Mouse (Mus musculus) limb, embryonic 15.5 days (tissue): ENCODE results near the gene Gpr135. TPM values are rescaled to one million over a fixed set of nuclear protein-coding genes. Genes with fewer than 3 reads are reported as not detected.

Experiments
- ATAC-seq: fragments of 200-750 bp; cut with Nextera tagmentation; 2 replicates; pipeline ENCODE4 v1.8.0; 2017; ENCODE audit warnings: low read depth, moderate TSS enrichment; ENCODE audit not compliant: insufficient number of reproducible peaks, low FRiP score, low TSS enrichment
- H3K27ac ChIP-seq: fragments of 300-500 bp; sonication (generic); 2 replicates; pipeline ENCODE4 v1.5.1; 2015; ENCODE audit warnings: moderate library complexity, mild to moderate bottlenecking, inconsistent platforms
- H3K27me3 ChIP-seq: fragments of 300-500 bp; sonication (generic); 2 replicates; pipeline ENCODE4 v1.6.1; 2015; ENCODE audit warnings: inconsistent platforms
- H3K36me3 ChIP-seq: fragments of 300-500 bp; sonication (generic); 2 replicates; pipeline ENCODE4 v1.6.1; 2015; ENCODE audit warnings: inconsistent platforms
- H3K4me1 ChIP-seq: fragments of 300-500 bp; sonication (generic); 2 replicates; pipeline ENCODE4 v1.6.1; 2015; ENCODE audit warnings: inconsistent platforms
- H3K4me2 ChIP-seq: fragments of 300-500 bp; sonication (generic); 2 replicates; pipeline ENCODE4 v1.6.1; 2015; ENCODE audit warnings: mild to moderate bottlenecking, inconsistent platforms
- H3K4me3 ChIP-seq: fragments of 300-500 bp; sonication (generic); 2 replicates; pipeline ENCODE4 v1.5.1; 2015; ENCODE audit warnings: mild to moderate bottlenecking, inconsistent platforms
- H3K9ac ChIP-seq: fragments of 300-500 bp; sonication (generic); 2 replicates; pipeline ENCODE4 v1.6.1; 2015; ENCODE audit warnings: inconsistent platforms
- H3K9me3 ChIP-seq: fragments of 300-500 bp; sonication (generic); 2 replicates; pipeline ENCODE4 v1.6.1; 2016; ENCODE audit warnings: inconsistent platforms
- WGBS: fragments of 180-500 bp; shearing (Covaris S2); methylation state at CpG from one replicate; pipeline ENCODE4 v1.1.7; 2015; 5-methylcytosine and 5-hydroxymethylcytosine counted together
- polyA plus RNA-seq: library from polyadenylated mRNA; unstranded; fragments of >200 nt; fragmentation: Nextera tagmentation; extraction: Ambion mirVana; gene quantifications from 2 replicates; pipeline ENCODE4 v1.2.1, GENCODE M21; 2015

The Gpr135 gene
- polyA plus RNA-seq, 1 experiment from 2014 or later = 0.76 TPM

- H3K36me3 ChIP-seq = 0 out of 2 replicates have a peak, but pooled peaks cover 2% of the 10 kb centered on the region
- H3K9me3 ChIP-seq = no peaks in the 10 kb centered on the region
- peaks cover 34% of the 10 kb centered on the region for H3K4me1 ChIP-seq
- H3K4me3 ChIP-seq = peak overlapping the region; percentile 80
- H3K9ac ChIP-seq = peak overlapping the region; percentile 44
- peak overlapping the region; percentile 92 for H3K4me2 ChIP-seq
- under 1% methylated on average over 31 of the region's 31 CpGs for WGBS
- H3K27ac ChIP-seq = peak overlapping the region; percentile 82
- no peaks in the 10 kb centered on the region for H3K27me3 ChIP-seq
- ATAC-seq = no peak
Measured at GRCm38 (mm10) chr12:72085024-72085328, 14.1 kb upstream of the Gpr135 start.

GRCm38 (mm10) chr12:72084261-72085023 is 13.5 kb upstream of the Gpr135 start:
- no peaks in the 10 kb centered on the region for H3K27me3 ChIP-seq
- H3K9ac ChIP-seq = peak overlapping the region; percentile 44
- peak overlapping the region; percentile 92 for H3K4me2 ChIP-seq
- no peak for ATAC-seq
- H3K4me1 ChIP-seq = peaks cover 34% of the 10 kb centered on the region
- 5% methylated on average over 46 of the region's 46 CpGs for WGBS
- no peaks in the 10 kb centered on the region for H3K36me3 ChIP-seq
- H3K27ac ChIP-seq = peak overlapping the region; percentile 82
- H3K9me3 ChIP-seq = no peaks in the 10 kb centered on the region
- peak overlapping the region; percentile 80 for H3K4me3 ChIP-seq

GRCm38 (mm10) chr12:72083265-72083664 is 12.3 kb upstream of the Gpr135 start:
- H3K4me2 ChIP-seq = no peak overlapping the region
- no peaks in the 10 kb centered on the region for H3K36me3 ChIP-seq
- H3K9ac ChIP-seq = no peak overlapping the region
- no peaks in the 10 kb centered on the region for H3K27me3 ChIP-seq
- no peak overlapping the region for H3K27ac ChIP-seq
- WGBS = 77% methylated on average over 9 of the region's 9 CpGs
- no peaks in the 10 kb centered on the region for H3K9me3 ChIP-seq
- H3K4me3 ChIP-seq = no peak overlapping the region
- no peak for ATAC-seq
- H3K4me1 ChIP-seq = peaks cover 34% of the 10 kb centered on the region

- H3K4me1 ChIP-seq = peaks cover 28% of the 10 kb centered on the region
- H3K4me3 ChIP-seq = peak overlapping the region; percentile 9
- no peaks in the 10 kb centered on the region for H3K36me3 ChIP-seq
- H3K27me3 ChIP-seq = no peaks in the 10 kb centered on the region
- WGBS = 22% methylated on average over 18 of the region's 18 CpGs
- peak overlapping the region; percentile 30 for H3K4me2 ChIP-seq
- no peak for ATAC-seq
- no peaks in the 10 kb centered on the region for H3K9me3 ChIP-seq
- H3K27ac ChIP-seq = no peak overlapping the region
- H3K9ac ChIP-seq = no peak overlapping the region
Measured at GRCm38 (mm10) chr12:72082370-72082769, 11.4 kb upstream of the Gpr135 start.

GRCm38 (mm10) chr12:72081961-72082360 is 11.0 kb upstream of the Gpr135 start:
- WGBS = 65% methylated on average over 3 of the region's 3 CpGs
- H3K9me3 ChIP-seq = no peaks in the 10 kb centered on the region
- peak overlapping the region; percentile 30; the same call in 1 of the 2 replicates for H3K4me2 ChIP-seq
- H3K9ac ChIP-seq = no peak overlapping the region
- H3K4me3 ChIP-seq = peak overlapping the region; percentile 9
- ATAC-seq = no peak
- peaks cover under 1% of the 10 kb centered on the region; the same call in 1 of the 2 replicates for H3K36me3 ChIP-seq
- H3K27me3 ChIP-seq = no peaks in the 10 kb centered on the region
- no peak overlapping the region for H3K27ac ChIP-seq
- peaks cover 26% of the 10 kb centered on the region for H3K4me1 ChIP-seq

- no peak overlapping the region for H3K27ac ChIP-seq
- ATAC-seq = no peak
- H3K27me3 ChIP-seq = no peaks in the 10 kb centered on the region
- H3K4me2 ChIP-seq = no peak overlapping the region
- H3K9me3 ChIP-seq = no peaks in the 10 kb centered on the region
- H3K4me1 ChIP-seq = peaks cover 9% of the 10 kb centered on the region; the same call in 1 of the 2 replicates
- no peak overlapping the region for H3K9ac ChIP-seq
- WGBS = 93% methylated on average over 3 of the region's 3 CpGs
- no peak overlapping the region for H3K4me3 ChIP-seq
- peaks cover 14% of the 10 kb centered on the region for H3K36me3 ChIP-seq
Measured at GRCm38 (mm10) chr12:72078248-72078647, 7.3 kb upstream of the Gpr135 start.

GRCm38 (mm10) chr12:72069626-72070326 is 1.1 kb downstream of the Gpr135 start:
- Histone ChIP-seq H3K9me3 (no peaks in the 10 kb centered on the region), H3K36me3 (peaks cover 7% of the 10 kb centered on the region), H3K4me1 (peaks cover 15% of the 10 kb centered on the region), H3K27ac (no peak overlapping the region), H3K4me3 (peak overlapping the region; percentile 65), H3K9ac (peak overlapping the region; percentile 11; the same call in 1 of the 2 replicates), H3K4me2 (peak overlapping the region; percentile 99), H3K27me3 (peaks cover 33% of the 10 kb centered on the region)
- ATAC-seq = no peak; the same call in 1 of the 2 replicates
- WGBS = 7% methylated on average over 40 of the region's 40 CpGs

GRCm38 (mm10) chr12:72057780-72058179 is 13.1 kb downstream of the Gpr135 start:
- no peak for ATAC-seq
- Histone ChIP-seq H3K27ac (no peak overlapping the region), H3K9me3 (no peaks in the 10 kb centered on the region), H3K36me3 (no peaks in the 10 kb centered on the region), H3K4me1 (no peaks in the 10 kb centered on the region), H3K27me3 (no peaks in the 10 kb centered on the region), H3K4me3 (no peak overlapping the region), H3K4me2 (no peak overlapping the region), H3K9ac (no peak overlapping the region)
- WGBS = 88% methylated on average over 1 of the region's 1 CpGs

GRCm38 (mm10) chr12:72053851-72054250 is 17.1 kb downstream of the Gpr135 start:
- WGBS = 33% methylated on average over 6 of the region's 6 CpGs

GRCm38 (mm10) chr12:72053303-72053702 is 17.6 kb downstream of the Gpr135 start:
- H3K27ac ChIP-seq = no peak overlapping the region
- no peak overlapping the region for H3K4me3 ChIP-seq
- H3K36me3 ChIP-seq = no peaks in the 10 kb centered on the region
- ATAC-seq = no peak
- no peaks in the 10 kb centered on the region for H3K9me3 ChIP-seq
- H3K4me1 ChIP-seq = no peaks in the 10 kb centered on the region
- no peak overlapping the region for H3K9ac ChIP-seq
- WGBS = 35% methylated on average over 6 of the region's 6 CpGs
- no peak overlapping the region for H3K4me2 ChIP-seq
- no peaks in the 10 kb centered on the region for H3K27me3 ChIP-seq

More at GRCm38 (mm10) chr12:72053851-72054250, 17.1 kb downstream of the Gpr135 start:
- Histone ChIP-seq H3K4me1 (no peaks in the 10 kb centered on the region), H3K9ac (no peak overlapping the region), H3K27ac (no peak overlapping the region), H3K36me3 (no peaks in the 10 kb centered on the region), H3K9me3 (no peaks in the 10 kb centered on the region), H3K4me2 (no peak overlapping the region), H3K4me3 (no peak overlapping the region), H3K27me3 (no peaks in the 10 kb centered on the region)
- no peak for ATAC-seq

GRCm38 (mm10) chr12:72052571-72052970 is 18.4 kb downstream of the Gpr135 start:
- 74% methylated on average over 6 of the region's 6 CpGs for WGBS
- no peaks in the 10 kb centered on the region for H3K9me3 ChIP-seq
- H3K27me3 ChIP-seq = no peaks in the 10 kb centered on the region
- no peak overlapping the region for H3K4me2 ChIP-seq
- no peak for ATAC-seq
- H3K4me3 ChIP-seq = no peak overlapping the region
- H3K27ac ChIP-seq = no peak overlapping the region
- no peaks in the 10 kb centered on the region for H3K4me1 ChIP-seq
- no peaks in the 10 kb centered on the region for H3K36me3 ChIP-seq
- no peak overlapping the region for H3K9ac ChIP-seq

- ATAC-seq = no peak
- Histone ChIP-seq H3K27ac (no peak overlapping the region), H3K4me1 (no peaks in the 10 kb centered on the region; the same call in 1 of the 2 replicates), H3K4me3 (no peak overlapping the region), H3K9ac (no peak overlapping the region), H3K4me2 (no peak overlapping the region), H3K27me3 (no peaks in the 10 kb centered on the region), H3K36me3 (no peaks in the 10 kb centered on the region), H3K9me3 (no peaks in the 10 kb centered on the region)
- WGBS = 73% methylated on average over 4 of the region's 4 CpGs
Measured at GRCm38 (mm10) chr12:72050821-72051220, 20.1 kb downstream of the Gpr135 start.
